Mouse (Mus musculus) small intestine, adult 2 months (tissue): ENCODE measurements around the gene Ythdf1.

Experiments
- CTCF ChIP-seq: fragments of 200-500 bp; IDR thresholded peaks from 2 replicates; pipeline ENCODE4 v1.5.1; 2012; ENCODE audit warnings: low read depth, mild to moderate bottlenecking, control low read depth, inconsistent platforms, low read length, moderate library complexity, mixed read lengths; ENCODE audit not compliant: insufficient replicate concordance, insufficient read length; ENCODE audit errors: extremely low read depth
- POLR2A ChIP-seq: fragments of 200-500 bp; IDR thresholded peaks from 2 replicates; pipeline ENCODE4 v1.6.1; 2012; ENCODE audit warnings: low read depth, mild to moderate bottlenecking, control low read depth, inconsistent platforms, low read length, moderate library complexity

GRCm38 (mm10) chr2:180890422-180891074 is 30.2 kb downstream of the Ythdf1 start:
- TF ChIP-seq CTCF (no peak), POLR2A (no peak)
